Mouse (Mus musculus): ENCODE data around the gene Itgb7.

GRCm38 (mm10) chr15:102245461-102245881, 13.7 kb upstream of the Itgb7 start:
- TF ChIP-seq CTCF (IDR thresholded peaks at IDR 0.05; ENCODE audit: insufficient read depth, low read length) = no peak
- peak; percentile 68; the same call in 1 of the 2 replicates for TF ChIP-seq POLR2A (IDR thresholded peaks at IDR 0.05; ENCODE audit: borderline replicate concordance, extremely low read depth, low read depth, low read length)
